Mouse (Mus musculus) liver, embryonic 16.5 days (tissue): ENCODE data around the gene Rb1. TPM values are rescaled to one million over a fixed set of nuclear protein-coding genes. Genes with fewer than 3 reads are reported as not detected.
A peak's percentile ranks its signal among the peaks of the same experiment; 100 is the strongest.

Source experiments
- ATAC-seq: fragments of 200-750 bp; cut with Nextera tagmentation; 2 replicates; pipeline ENCODE4 v1.8.0; 2017; ENCODE audit warnings: low read depth, mild to moderate bottlenecking, moderate number of reproducible peaks, moderate library complexity
- H3K27ac ChIP-seq: fragments of 300-500 bp; sonication (generic); 2 replicates; pipeline ENCODE4 v1.5.1; 2014; ENCODE audit warnings: mild to moderate bottlenecking, low read length
- H3K27me3 ChIP-seq: fragments of 300-500 bp; sonication (generic); 2 replicates; pipeline ENCODE4 v1.6.1; 2014; ENCODE audit warnings: low read depth, low read length, mixed read lengths; ENCODE audit not compliant: control insufficient read depth, insufficient read depth
- H3K36me3 ChIP-seq: fragments of 300-500 bp; sonication (generic); 2 replicates; pipeline ENCODE4 v1.6.1; 2014; ENCODE audit warnings: mild to moderate bottlenecking; ENCODE audit not compliant: control insufficient read depth, insufficient read depth
- H3K4me1 ChIP-seq: fragments of 300-500 bp; sonication (generic); 2 replicates; pipeline ENCODE4 v1.6.1; 2014; ENCODE audit warnings: low read depth, low read length, mixed read lengths; ENCODE audit not compliant: control insufficient read depth
- H3K4me2 ChIP-seq: fragments of 300-500 bp; sonication (generic); 2 replicates; pipeline ENCODE4 v1.6.1; 2014; ENCODE audit warnings: low read depth, low read length, mixed read lengths
- H3K4me3 ChIP-seq: fragments of 300-500 bp; sonication (generic); 2 replicates; pipeline ENCODE4 v1.5.1; 2014; ENCODE audit warnings: low read depth, mild to moderate bottlenecking, low read length
- H3K9ac ChIP-seq: fragments of 300-500 bp; sonication (generic); 2 replicates; pipeline ENCODE4 v1.6.1; 2014; ENCODE audit warnings: low read depth, low read length
- H3K9me3 ChIP-seq: fragments of 300-500 bp; sonication (generic); replicated peaks from 2 replicates; pipeline ENCODE4 v1.6.1; 2016; ENCODE audit warnings: low read length; ENCODE audit not compliant: control insufficient read depth
- WGBS: fragments of 180-500 bp; shearing (Covaris S2); extraction: QIAGEN DNeasy Blood & Tissue Kit; methylation state at CpG from one replicate; pipeline ENCODE4 v1.1.7; 2014; ENCODE audit not compliant: insufficient replicate concordance; 5-methylcytosine and 5-hydroxymethylcytosine counted together
- polyA plus RNA-seq: library from polyadenylated mRNA; unstranded; fragments of >200 nt; fragmentation: Nextera tagmentation; extraction: Ambion mirVana; gene quantifications from 2 replicates; pipeline ENCODE4 v1.2.1, GENCODE M21; 2015

The Rb1 gene
- polyA plus RNA-seq, 1 experiment from 2014 or later = 18.5 TPM

- ATAC-seq = no peak
- 86% methylated on average over 7 of the region's 7 CpGs for WGBS
Observed at GRCm38 (mm10) chr14:73186875-73187274, 138.7 kb downstream of the Rb1 start.

DNA sequence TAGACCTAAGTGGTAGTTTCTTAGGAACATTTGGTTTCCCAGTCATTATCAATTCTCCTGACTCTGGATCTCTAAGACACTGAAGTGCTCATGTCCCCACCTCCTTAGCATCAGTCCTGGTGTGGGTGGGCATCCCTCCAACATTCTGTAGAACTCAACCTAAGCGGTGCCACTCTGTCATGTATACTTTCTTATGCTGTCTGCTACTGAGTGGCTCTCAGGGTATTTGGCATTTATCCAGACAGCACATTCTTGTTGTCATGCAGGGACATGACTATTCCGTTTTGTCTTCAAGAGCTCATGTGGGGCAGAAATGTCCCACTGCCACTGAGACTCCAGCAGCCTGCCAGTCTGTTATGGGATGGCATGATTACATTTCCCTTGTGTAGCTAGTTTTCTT is 144.5 kb downstream of the Rb1 start:
- Histone ChIP-seq H3K27me3 (no peaks in the 10 kb centered on the region), H3K4me2 (no peak overlapping the region), H3K9ac (no peak overlapping the region), H3K4me3 (no peak overlapping the region), H3K27ac (no peak overlapping the region), H3K9me3 (no peaks in the 10 kb centered on the region), H3K4me1 (peaks cover 4% of the 10 kb centered on the region; the same call in 1 of the 2 replicates), H3K36me3 (no peaks in the 10 kb centered on the region)
- ATAC-seq = no peak
- WGBS = 78% methylated on average over 2 of the region's 2 CpGs

More at GRCm38 (mm10) chr14:73186875-73187274, 138.7 kb downstream of the Rb1 start:
- Histone ChIP-seq H3K4me3 (no peak overlapping the region), H3K27ac (no peak overlapping the region), H3K27me3 (no peaks in the 10 kb centered on the region), H3K4me2 (no peak overlapping the region), H3K9ac (no peak overlapping the region), H3K4me1 (no peaks in the 10 kb centered on the region), H3K36me3 (peaks cover 9% of the 10 kb centered on the region), H3K9me3 (no peaks in the 10 kb centered on the region)

DNA sequence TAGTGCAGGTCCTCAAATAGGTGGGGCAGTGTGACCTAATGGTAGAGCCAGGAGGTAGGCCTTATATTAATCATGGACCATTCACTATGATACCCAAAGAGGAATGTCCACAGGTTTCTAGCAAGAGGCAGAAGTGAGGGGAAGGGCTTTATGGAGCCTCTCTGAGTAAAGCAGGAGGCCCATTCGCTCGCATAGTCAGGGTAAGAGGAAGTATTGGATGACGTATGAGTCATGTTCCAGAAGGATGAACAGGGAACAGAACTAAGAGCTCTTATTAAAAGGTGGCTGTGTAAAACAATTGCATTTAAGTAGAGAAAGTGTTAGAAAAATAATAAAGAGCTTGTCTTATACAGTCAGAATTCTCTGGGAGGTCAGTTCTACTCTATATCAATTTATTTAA is 145.0 kb downstream of the Rb1 start:
- no peaks in the 10 kb centered on the region for H3K27me3 ChIP-seq
- 56% methylated on average over 3 of the region's 3 CpGs for WGBS
- H3K4me2 ChIP-seq = no peak overlapping the region
- no peaks in the 10 kb centered on the region for H3K36me3 ChIP-seq
- peaks cover 4% of the 10 kb centered on the region for H3K4me1 ChIP-seq
- H3K4me3 ChIP-seq = no peak overlapping the region
- no peaks in the 10 kb centered on the region for H3K9me3 ChIP-seq
- no peak for ATAC-seq
- no peak overlapping the region for H3K27ac ChIP-seq
- H3K9ac ChIP-seq = no peak overlapping the region

GRCm38 (mm10) chr14:73179221-73179681 is 146.4 kb downstream of the Rb1 start:
- Histone ChIP-seq H3K4me3 (no peak overlapping the region), H3K27me3 (no peaks in the 10 kb centered on the region), H3K4me2 (no peak overlapping the region), H3K9me3 (no peaks in the 10 kb centered on the region), H3K9ac (no peak overlapping the region), H3K4me1 (peaks cover 13% of the 10 kb centered on the region), H3K36me3 (no peaks in the 10 kb centered on the region), H3K27ac (peak overlapping the region; percentile 69)
- WGBS = 34% methylated on average over 4 of the region's 4 CpGs
- peak; percentile 83 for ATAC-seq

GRCm38 (mm10) chr14:73177961-73178360 is 147.7 kb downstream of the Rb1 start:
- WGBS = 68% methylated on average over 11 of the region's 11 CpGs
- peaks cover 13% of the 10 kb centered on the region for H3K4me1 ChIP-seq

GRCm38 (mm10) chr14:73176266-73176665 is 149.4 kb downstream of the Rb1 start:
- H3K4me2 ChIP-seq = no peak overlapping the region
- no peak overlapping the region for H3K4me3 ChIP-seq
- no peaks in the 10 kb centered on the region for H3K9me3 ChIP-seq
- no peak overlapping the region for H3K9ac ChIP-seq
- 35% methylated on average over 5 of the region's 5 CpGs for WGBS
- H3K27ac ChIP-seq = no peak overlapping the region
- H3K36me3 ChIP-seq = no peaks in the 10 kb centered on the region
- ATAC-seq = no peak
- H3K4me1 ChIP-seq = peaks cover 13% of the 10 kb centered on the region
- H3K27me3 ChIP-seq = no peaks in the 10 kb centered on the region

More at GRCm38 (mm10) chr14:73177961-73178360, 147.7 kb downstream of the Rb1 start:
- Histone ChIP-seq H3K9me3 (no peaks in the 10 kb centered on the region), H3K27ac (no peak overlapping the region), H3K4me3 (no peak overlapping the region), H3K9ac (no peak overlapping the region), H3K4me2 (no peak overlapping the region), H3K36me3 (no peaks in the 10 kb centered on the region), H3K27me3 (no peaks in the 10 kb centered on the region)
- ATAC-seq = no peak

GRCm38 (mm10) chr14:73175814-73176213 is 149.8 kb downstream of the Rb1 start:
- H3K9me3 ChIP-seq = no peaks in the 10 kb centered on the region
- H3K27me3 ChIP-seq = no peaks in the 10 kb centered on the region
- no peak overlapping the region for H3K9ac ChIP-seq
- no peak overlapping the region for H3K27ac ChIP-seq
- H3K4me2 ChIP-seq = no peak overlapping the region
- H3K4me3 ChIP-seq = no peak overlapping the region
- ATAC-seq = no peak
- H3K36me3 ChIP-seq = no peaks in the 10 kb centered on the region
- 18% methylated on average over 6 of the region's 6 CpGs for WGBS
- peaks cover 13% of the 10 kb centered on the region for H3K4me1 ChIP-seq

GRCm38 (mm10) chr14:73175031-73175430 is 150.6 kb downstream of the Rb1 start:
- Histone ChIP-seq H3K4me2 (no peak overlapping the region), H3K36me3 (no peaks in the 10 kb centered on the region), H3K27me3 (no peaks in the 10 kb centered on the region), H3K4me1 (peaks cover 11% of the 10 kb centered on the region), H3K27ac (no peak overlapping the region; the same call in 1 of the 2 replicates), H3K9me3 (no peaks in the 10 kb centered on the region), H3K4me3 (no peak overlapping the region), H3K9ac (no peak overlapping the region)
- no peak for ATAC-seq
- WGBS = 55% methylated on average over 1 of the region's 1 CpGs

GRCm38 (mm10) chr14:73174091-73174995 is 151.3 kb downstream of the Rb1 start:
- peaks cover 12% of the 10 kb centered on the region for H3K4me1 ChIP-seq
- 61% methylated on average over 7 of the region's 7 CpGs for WGBS
- no peak overlapping the region for H3K4me2 ChIP-seq
- H3K9ac ChIP-seq = no peak overlapping the region
- no peak overlapping the region for H3K27ac ChIP-seq
- no peaks in the 10 kb centered on the region for H3K9me3 ChIP-seq
- H3K27me3 ChIP-seq = no peaks in the 10 kb centered on the region
- H3K4me3 ChIP-seq = no peak overlapping the region
- ATAC-seq = no peak
- H3K36me3 ChIP-seq = no peaks in the 10 kb centered on the region
